In genomic region chr14:106011991-106012427, GRCm38 (mm10) we compare ENCODE assay signal across 7 mouse cellular contexts.
A peak's percentile ranks its signal among the peaks of the same experiment; 100 is the strongest.
DNase-seq lines count a peak whose midpoint lies in the region; ATAC-seq and TF ChIP-seq lines count a peak whose summit lies in the region.

No protein-coding gene starts in this region.

- 73% methylated on average over 6 of the region's 6 CpGs for WGBS in kidney, adult 2 months
- 95% methylated on average over 6 of the region's 6 CpGs for WGBS in midbrain, embryonic 16.5 days

- no peak for TF ChIP-seq CTCF in kidney, adult 2 months (conservative IDR thresholded peaks at IDR 0.05; ENCODE audit: insufficient read depth, insufficient read length, low read depth, low read length)

- H3K4me2 ChIP-seq in midbrain, embryonic 16.5 days (ENCODE audit: low read length): no peak overlapping the region

- no peak overlapping the region for H3K9ac ChIP-seq in midbrain, embryonic 16.5 days (ENCODE audit: low read depth, low read length)

- H3K9me3 ChIP-seq in midbrain, embryonic 16.5 days (replicated peaks; ENCODE audit: control insufficient read depth, low read length, poor library complexity, severe bottlenecking): no peaks in the 10 kb centered on the region

- no peak overlapping the region for H3K27ac ChIP-seq in kidney, adult 2 months (ENCODE audit: insufficient read depth, low read depth, low read length)
- no peak overlapping the region for H3K27ac ChIP-seq in midbrain, embryonic 16.5 days (ENCODE audit: low read length)

- no peak for ATAC-seq in midbrain, embryonic 16.5 days

- TF ChIP-seq POLR2A in kidney, adult 2 months (IDR thresholded peaks at IDR 0.05; ENCODE audit: low read depth, low read length): no peak

- H3K27me3 ChIP-seq in kidney, adult 2 months (replicated peaks; ENCODE audit: control insufficient read depth, insufficient read depth, low read length): no peaks in the 10 kb centered on the region
- no peaks in the 10 kb centered on the region for H3K27me3 ChIP-seq in midbrain, embryonic 16.5 days (ENCODE audit: control insufficient read depth, insufficient read depth, low read depth, low read length)

- no peaks in the 10 kb centered on the region for H3K36me3 ChIP-seq in kidney, adult 2 months (ENCODE audit: control insufficient read depth, insufficient read depth, low read length)
- no peaks in the 10 kb centered on the region for H3K36me3 ChIP-seq in midbrain, embryonic 16.5 days (ENCODE audit: control insufficient read depth, insufficient read depth, low read length)

- H3K4me1 ChIP-seq in kidney, adult 2 months (ENCODE audit: control insufficient read depth, insufficient read depth, low read length): no peaks in the 10 kb centered on the region
- no peaks in the 10 kb centered on the region for H3K4me1 ChIP-seq in midbrain, embryonic 16.5 days (ENCODE audit: control insufficient read depth, insufficient read depth, low read length)

- DNase-seq in ovary, adult 18-20 months (ENCODE audit: low spot score): peak; percentile 65
- DNase-seq in ovary, postnatal 10 days (ENCODE audit: low spot score): no peak
- DNase-seq in cerebellum, postnatal 36 days: peak; percentile 12 to 39
- peak; percentile 45 for DNase-seq in kidney, adult 2 months
- peak; percentile 22 for DNase-seq in right cerebral cortex, postnatal 25 days
- DNase-seq in testis, postnatal 14 days (ENCODE audit: low spot score): no peak

- H3K4me3 ChIP-seq in kidney, adult 2 months (ENCODE audit: insufficient read depth, low read depth, low read length): no peak overlapping the region
- no peak overlapping the region for H3K4me3 ChIP-seq in midbrain, embryonic 16.5 days (ENCODE audit: low read depth, low read length)

Comparison
In these comparisons a context has a peak if more than half of its experiments do, and no peak if none do; other contexts are left out.
1. DNase-seq: peak in ovary, adult 18-20 months (single experiment), cerebellum, postnatal 36 days (2 of 2), kidney, adult 2 months (single experiment) and right cerebral cortex, postnatal 25 days (single experiment); none in ovary, postnatal 10 days (single experiment) and testis, postnatal 14 days (single experiment).